Mouse (Mus musculus) embryonic facial prominence, embryonic 12.5 days (tissue): Measurements from ENCODE around the gene Wdr62. TPM values are rescaled to one million over a fixed set of nuclear protein-coding genes. Genes with fewer than 3 reads are reported as not detected.

ENCODE experiments used
- ATAC-seq: fragments of 200-750 bp; cut with Nextera tagmentation; 2 replicates; pipeline ENCODE4 v1.8.0; 2017; ENCODE audit not compliant: insufficient number of reproducible peaks, insufficient read depth, low FRiP score, low TSS enrichment
- H3K27ac ChIP-seq: fragments of 300-500 bp; sonication (generic); 2 replicates; pipeline ENCODE4 v1.5.1; 2016; ENCODE audit warnings: mild to moderate bottlenecking
- H3K27me3 ChIP-seq: fragments of 300-500 bp; sonication (generic); 2 replicates; pipeline ENCODE4 v1.6.1; 2016; ENCODE audit warnings: mild to moderate bottlenecking, moderate library complexity
- H3K36me3 ChIP-seq: fragments of 300-500 bp; sonication (generic); 2 replicates; pipeline ENCODE4 v1.6.1; 2016; ENCODE audit warnings: mild to moderate bottlenecking
- H3K4me1 ChIP-seq: fragments of 300-500 bp; sonication (generic); 2 replicates; pipeline ENCODE4 v1.6.1; 2016
- H3K4me2 ChIP-seq: fragments of 300-500 bp; sonication (generic); replicated peaks from 2 replicates; pipeline ENCODE4 v1.6.1; 2016; ENCODE audit warnings: mild to moderate bottlenecking, moderate library complexity
- H3K4me3 ChIP-seq: fragments of 300-500 bp; sonication (generic); 2 replicates; pipeline ENCODE4 v1.5.1; 2016; ENCODE audit warnings: mild to moderate bottlenecking
- H3K9ac ChIP-seq: fragments of 300-500 bp; sonication (generic); 2 replicates; pipeline ENCODE4 v1.6.1; 2016; ENCODE audit warnings: mild to moderate bottlenecking, moderate library complexity
- H3K9me3 ChIP-seq: fragments of 300-500 bp; sonication (generic); 2 replicates; pipeline ENCODE4 v1.6.1; 2016; ENCODE audit warnings: mild to moderate bottlenecking, moderate library complexity
- WGBS: fragments of 180-500 bp; shearing (Covaris S2); methylation state at CpG from one replicate; pipeline ENCODE4 v1.1.7; 2016; 5-methylcytosine and 5-hydroxymethylcytosine counted together
- polyA plus RNA-seq: library from polyadenylated mRNA; unstranded; fragments of >200 nt; fragmentation: Nextera tagmentation; extraction: Ambion mirVana; gene quantifications from 2 replicates; pipeline ENCODE4 v1.2.1, GENCODE M21; 2016

The Wdr62 gene
- polyA plus RNA-seq, 1 experiment from 2014 or later, result 9.9 TPM

DNA sequence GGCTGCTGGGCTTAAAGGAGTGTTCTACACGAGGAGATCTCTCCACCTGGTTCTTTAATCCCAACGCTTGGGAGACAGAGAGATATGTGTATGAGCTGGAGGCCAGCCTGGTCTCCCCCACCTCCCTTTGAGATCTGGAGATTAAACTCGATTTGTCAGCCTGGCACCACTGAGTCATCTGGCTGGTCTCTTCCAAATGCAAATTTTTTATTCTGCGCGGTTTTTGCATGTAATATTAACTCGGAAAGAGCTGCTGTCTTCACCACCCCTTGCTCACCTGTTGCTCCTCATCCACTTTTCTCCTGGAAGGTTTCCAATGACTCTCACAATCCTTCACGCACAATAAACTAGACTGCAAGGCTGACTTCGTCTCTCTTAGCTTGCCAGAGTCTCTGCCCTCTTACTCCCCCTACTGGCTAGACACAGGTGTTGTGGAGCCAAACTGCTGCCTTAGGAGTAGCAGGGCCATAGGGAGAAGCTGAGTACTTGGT, 81.7 kb downstream of the Wdr62 start, which contains the start of gene Capns1:
Capns1 (minus strand) TSS at position 331 of the 491 bp plus-strand sequence.
- no peaks in the 10 kb centered on the region for H3K36me3 ChIP-seq
- no peaks in the 10 kb centered on the region for H3K27me3 ChIP-seq
- H3K4me3 ChIP-seq, result no peak within 1 kb of the TSS
- peaks cover 11% of the 10 kb centered on the region for H3K4me1 ChIP-seq
- H3K4me2 ChIP-seq, result peak within 1 kb of the TSS; percentile 31
- H3K27ac ChIP-seq, result peak within 1 kb of the TSS; percentile 46; the same call in 1 of the 2 replicates
- ATAC-seq, result no peak
- H3K9ac ChIP-seq, result no peak within 1 kb of the TSS
- 6% methylated on average over 8 of the region's 8 CpGs for WGBS
- no peaks in the 10 kb centered on the region for H3K9me3 ChIP-seq

DNA sequence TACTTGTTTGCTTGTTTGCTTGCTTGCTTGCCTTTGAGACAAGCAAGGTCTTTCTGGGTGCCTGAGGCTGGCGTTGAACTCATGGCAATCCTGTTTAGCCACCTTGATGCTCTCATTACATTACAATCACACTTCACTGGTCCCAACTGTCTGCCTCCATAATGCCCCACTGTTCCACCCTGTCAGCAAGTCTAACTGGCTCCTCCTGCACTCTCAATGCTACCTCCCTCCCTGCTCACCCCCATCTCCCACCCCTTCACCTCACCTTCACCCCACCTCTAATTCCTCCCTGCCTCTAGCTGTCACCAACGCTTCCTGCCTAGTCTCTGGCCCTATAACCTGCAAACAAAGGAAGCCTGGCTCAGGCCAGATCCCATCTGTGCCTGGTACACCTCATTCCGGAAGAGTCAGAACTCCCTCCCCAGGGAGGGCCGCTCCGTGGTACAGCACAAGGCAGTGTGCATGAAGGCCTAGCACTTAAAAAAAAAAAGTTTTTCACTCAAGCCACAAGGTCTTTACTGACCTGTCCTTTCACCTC, 82.6 kb downstream of the Wdr62 start:
- H3K27ac ChIP-seq, result 0 out of 2 replicates have a peak overlapping the region, but pooled peaks have one; percentile 5

DNA sequence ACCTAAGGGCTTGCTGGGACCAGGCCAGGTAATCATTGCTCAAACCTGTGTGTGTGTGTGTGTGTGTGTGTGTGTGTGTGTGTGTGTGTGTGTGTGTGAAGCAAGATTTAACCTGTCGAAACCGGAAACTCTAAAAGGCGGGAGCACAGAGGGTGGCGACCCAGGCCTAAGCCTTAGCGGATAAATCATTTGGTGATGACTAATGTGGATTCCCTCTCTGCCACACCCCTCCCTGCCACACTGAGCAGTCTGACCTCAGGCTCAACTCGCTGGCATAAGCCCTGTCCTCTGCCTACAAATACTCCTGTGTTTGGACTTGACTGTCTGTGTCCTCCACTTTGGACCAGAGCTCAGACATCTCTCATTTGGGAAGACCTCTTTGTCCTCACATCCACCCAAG, 84.0 kb downstream of the Wdr62 start:
- 74% methylated on average over 6 of the region's 6 CpGs for WGBS
- H3K4me1 ChIP-seq, result peaks cover 22% of the 10 kb centered on the region
- H3K4me2 ChIP-seq, result no peak overlapping the region
- no peak overlapping the region for H3K4me3 ChIP-seq
- no peaks in the 10 kb centered on the region for H3K9me3 ChIP-seq
- H3K27ac ChIP-seq, result no peak overlapping the region
- ATAC-seq, result no peak
- no peaks in the 10 kb centered on the region for H3K27me3 ChIP-seq
- no peak overlapping the region for H3K9ac ChIP-seq
- H3K36me3 ChIP-seq, result peaks cover 12% of the 10 kb centered on the region

More for the DNA sequence above, 82.6 kb downstream of the Wdr62 start:
- peaks cover 20% of the 10 kb centered on the region for H3K4me1 ChIP-seq
- no peak overlapping the region for H3K9ac ChIP-seq
- H3K4me2 ChIP-seq, result no peak overlapping the region
- no peaks in the 10 kb centered on the region for H3K36me3 ChIP-seq
- H3K4me3 ChIP-seq, result no peak overlapping the region
- no peaks in the 10 kb centered on the region for H3K9me3 ChIP-seq
- H3K27me3 ChIP-seq, result no peaks in the 10 kb centered on the region
- 64% methylated on average over 5 of the region's 5 CpGs for WGBS
- no peak for ATAC-seq

DNA sequence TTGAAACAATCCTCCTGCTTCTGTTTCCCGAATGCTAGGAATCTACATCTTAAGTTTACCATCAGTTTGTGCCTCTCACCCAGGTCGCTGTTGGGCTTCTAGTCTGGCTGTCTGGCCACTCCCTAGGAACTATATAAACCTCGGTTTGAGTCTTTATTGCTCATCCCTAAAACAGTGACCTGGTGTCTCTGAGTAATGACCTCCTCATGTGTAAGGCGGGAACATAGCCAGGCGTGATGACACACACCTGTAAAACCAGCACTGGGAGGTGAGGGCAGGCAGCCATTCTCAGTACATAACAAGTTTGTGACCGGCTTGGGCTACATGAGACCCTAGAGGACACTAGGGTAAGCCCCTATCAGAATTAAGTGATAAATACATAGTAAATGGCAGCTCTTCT, 84.8 kb downstream of the Wdr62 start:
- Histone ChIP-seq H3K27me3 (no peaks in the 10 kb centered on the region), H3K9ac (no peak overlapping the region), H3K27ac (no peak overlapping the region), H3K4me1 (peaks cover 22% of the 10 kb centered on the region), H3K4me3 (no peak overlapping the region), H3K36me3 (peaks cover 19% of the 10 kb centered on the region), H3K4me2 (peak overlapping the region; percentile 79), H3K9me3 (no peaks in the 10 kb centered on the region)
- no peak for ATAC-seq
- 71% methylated on average over 6 of the region's 6 CpGs for WGBS

DNA sequence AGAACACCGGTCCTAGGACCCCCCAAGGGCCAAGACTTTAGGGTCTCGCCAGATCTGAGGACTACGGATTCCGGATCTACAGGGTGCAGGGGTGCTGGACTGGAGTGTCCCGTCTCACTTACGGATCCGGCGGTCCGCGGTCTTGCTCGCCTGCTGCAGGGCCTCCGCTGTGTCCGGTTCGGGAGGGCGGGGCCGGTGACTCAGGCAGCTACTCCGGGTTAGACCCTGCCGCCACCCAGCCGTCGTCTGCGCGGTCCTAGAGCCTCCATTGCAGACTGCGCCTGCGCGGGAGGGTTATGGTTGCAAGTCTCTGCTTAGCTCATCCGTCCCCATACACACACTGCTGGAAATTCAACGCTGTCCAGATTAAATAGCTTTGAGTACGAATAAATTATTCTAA, 85.3 kb downstream of the Wdr62 start:
- no peaks in the 10 kb centered on the region for H3K27me3 ChIP-seq
- H3K4me3 ChIP-seq, result peak overlapping the region; percentile 76
- 1% methylated on average over 28 of the region's 28 CpGs for WGBS
- peaks cover 25% of the 10 kb centered on the region for H3K36me3 ChIP-seq
- peak overlapping the region; percentile 87 for H3K27ac ChIP-seq
- H3K4me1 ChIP-seq, result peaks cover 22% of the 10 kb centered on the region
- peak overlapping the region; percentile 77 for H3K9ac ChIP-seq
- no peaks in the 10 kb centered on the region for H3K9me3 ChIP-seq
- peak overlapping the region; percentile 79 for H3K4me2 ChIP-seq
- peak; percentile 82 for ATAC-seq

DNA sequence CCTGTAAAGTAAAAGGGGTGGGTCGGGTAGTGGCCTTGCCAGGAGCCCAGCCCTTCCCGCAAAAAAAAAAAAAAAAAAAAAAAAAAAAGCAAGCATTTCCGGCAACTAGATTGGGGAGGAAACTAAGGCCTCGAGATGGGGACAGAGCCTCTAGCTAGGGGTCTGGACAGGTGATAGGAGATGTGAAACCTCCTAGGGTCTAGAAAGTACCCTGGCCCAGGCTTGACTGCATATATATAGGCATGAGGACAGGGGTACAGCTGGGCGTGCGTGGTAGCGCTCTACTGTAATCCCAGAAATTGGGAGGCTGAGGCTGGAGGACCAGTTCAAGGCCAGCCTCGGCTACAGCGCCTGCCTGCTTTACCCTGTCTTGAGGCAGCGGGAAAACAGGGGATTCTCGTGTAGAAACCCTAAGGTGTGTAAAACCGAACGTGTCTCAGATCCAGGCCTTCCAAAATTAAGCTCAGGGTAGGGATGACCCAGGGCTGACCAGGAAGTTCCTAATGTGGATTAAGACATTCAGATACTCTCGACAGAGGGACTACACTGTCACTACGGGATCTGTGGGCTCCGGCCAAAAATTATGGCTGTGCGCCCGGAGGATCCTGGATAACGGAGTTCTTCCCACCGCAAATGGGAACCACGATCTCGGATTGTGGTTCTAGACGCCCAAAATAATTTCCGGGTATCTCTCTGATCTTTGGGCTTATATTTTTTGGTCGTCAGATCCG, 86.0 kb downstream of the Wdr62 start:
- Histone ChIP-seq H3K27ac (peak overlapping the region; percentile 87), H3K4me2 (peak overlapping the region; percentile 79), H3K4me3 (peak overlapping the region; percentile 76), H3K27me3 (no peaks in the 10 kb centered on the region), H3K9ac (peak overlapping the region; percentile 77), H3K9me3 (no peaks in the 10 kb centered on the region), H3K36me3 (peaks cover 26% of the 10 kb centered on the region), H3K4me1 (peaks cover 22% of the 10 kb centered on the region)
- no peak for ATAC-seq
- under 1% methylated on average over 26 of the region's 26 CpGs for WGBS

DNA sequence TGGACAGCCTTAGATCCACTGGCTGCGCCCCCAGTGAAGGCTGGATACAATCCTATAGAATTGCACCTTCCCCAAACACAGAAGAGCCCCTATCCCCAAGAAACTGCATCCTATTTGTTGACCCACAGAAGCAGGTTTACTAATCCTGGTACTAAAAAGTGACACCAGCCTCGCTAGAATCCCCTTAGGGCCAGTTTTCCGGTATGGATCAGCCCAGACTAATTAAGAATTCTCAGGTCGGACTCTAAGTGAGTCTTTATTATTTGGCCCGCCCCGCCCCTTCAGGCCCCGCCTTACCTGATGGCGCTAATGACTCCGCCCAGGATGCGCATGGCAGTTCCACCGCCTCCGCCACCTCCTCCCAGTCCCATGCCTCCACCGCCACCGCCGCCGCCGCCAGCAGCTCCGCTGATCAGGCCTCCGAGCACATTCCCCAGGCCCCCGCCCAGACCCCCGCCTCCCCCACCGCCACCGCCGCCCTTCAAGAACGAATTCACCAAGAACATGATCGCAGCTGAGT, 86.6 kb downstream of the Wdr62 start:
- H3K9me3 ChIP-seq, result no peaks in the 10 kb centered on the region
- ATAC-seq, result peak; percentile 53; the same call in 1 of the 2 replicates
- H3K27ac ChIP-seq, result peak overlapping the region; percentile 87
- peaks cover 22% of the 10 kb centered on the region for H3K4me1 ChIP-seq
- H3K36me3 ChIP-seq, result peaks cover 32% of the 10 kb centered on the region
- 1% methylated on average over 24 of the region's 26 CpGs for WGBS
- H3K27me3 ChIP-seq, result no peaks in the 10 kb centered on the region
- H3K4me3 ChIP-seq, result peak overlapping the region; percentile 76
- peak overlapping the region; percentile 77 for H3K9ac ChIP-seq
- H3K4me2 ChIP-seq, result peak overlapping the region; percentile 79

DNA sequence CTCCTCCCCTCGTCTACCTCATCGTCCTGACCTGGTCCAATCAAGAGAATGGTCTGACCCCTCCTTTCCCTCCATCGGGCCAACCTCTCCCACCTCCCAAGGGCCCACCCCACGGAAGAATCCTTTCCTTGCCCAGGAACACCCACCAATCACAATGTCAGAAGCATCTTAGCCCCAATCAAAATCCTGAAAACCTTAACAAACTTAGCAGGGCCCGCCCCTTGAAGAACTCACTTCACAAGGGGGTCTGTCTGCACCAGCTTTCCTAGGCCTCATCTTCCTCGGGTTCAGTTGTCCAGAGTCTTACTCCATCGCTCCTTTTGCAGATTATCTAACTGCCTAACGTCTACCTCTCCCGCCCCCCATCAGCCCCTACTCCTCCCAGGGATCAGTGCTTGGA, 87.2 kb downstream of the Wdr62 start:
- Histone ChIP-seq H3K9ac (peak overlapping the region; percentile 77), H3K4me3 (peak overlapping the region; percentile 76)
- ATAC-seq, result 0 out of 2 replicates have a peak, but pooled peaks have one; percentile 22

DNA sequence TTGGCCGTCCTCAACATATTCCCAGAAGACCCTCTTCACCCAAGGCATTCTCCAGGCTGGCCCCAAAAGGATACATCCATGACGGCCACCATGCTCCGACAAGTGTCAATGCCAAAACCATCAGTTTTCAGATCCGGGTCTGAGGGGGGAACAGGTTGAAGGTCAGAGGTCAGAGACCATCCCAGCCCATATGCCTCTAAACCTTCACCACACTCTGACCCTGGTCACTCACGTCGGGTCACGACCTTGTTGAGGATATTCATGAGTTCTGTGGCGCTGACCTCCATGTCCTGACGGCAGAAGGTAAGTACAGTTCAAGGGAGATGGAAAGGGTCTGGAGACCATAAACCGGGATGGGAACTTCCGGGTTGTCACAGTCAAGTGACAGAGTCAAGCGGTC, 88.1 kb downstream of the Wdr62 start:
- Histone ChIP-seq H3K9ac (no peak overlapping the region), H3K27me3 (no peaks in the 10 kb centered on the region), H3K36me3 (peaks cover 48% of the 10 kb centered on the region), H3K4me2 (no peak overlapping the region), H3K9me3 (no peaks in the 10 kb centered on the region), H3K4me1 (peaks cover 18% of the 10 kb centered on the region), H3K4me3 (no peak overlapping the region; the same call in 1 of the 2 replicates), H3K27ac (no peak overlapping the region)
- ATAC-seq, result no peak
- 88% methylated on average over 12 of the region's 12 CpGs for WGBS

More for the DNA sequence above, 87.2 kb downstream of the Wdr62 start:
- WGBS, result 15% methylated on average over 9 of the region's 9 CpGs
- Histone ChIP-seq H3K27me3 (no peaks in the 10 kb centered on the region), H3K4me2 (peak overlapping the region; percentile 79), H3K27ac (peak overlapping the region; percentile 87; the same call in 1 of the 2 replicates), H3K36me3 (peaks cover 38% of the 10 kb centered on the region), H3K4me1 (peaks cover 22% of the 10 kb centered on the region), H3K9me3 (no peaks in the 10 kb centered on the region)
